Mouse (Mus musculus) forebrain, embryonic 13.5 days (tissue): ENCODE measurements around the gene Epb41. TPM values are rescaled to one million over a fixed set of nuclear protein-coding genes. Genes with fewer than 3 reads are reported as not detected.
A peak's percentile ranks its signal among the peaks of the same experiment; 100 is the strongest.

ENCODE experiments used
- ATAC-seq: fragments of 200-750 bp; cut with Nextera tagmentation; 2 replicates; pipeline ENCODE4 v1.8.0; 2017
- H3K27ac ChIP-seq: fragments of 300-500 bp; sonication (generic); 2 replicates; pipeline ENCODE4 v1.5.1; 2015; ENCODE audit warnings: inconsistent platforms, mild to moderate bottlenecking, moderate library complexity
- H3K27me3 ChIP-seq: fragments of 300-500 bp; sonication (generic); 2 replicates; pipeline ENCODE4 v1.6.1; 2015; ENCODE audit warnings: mild to moderate bottlenecking, inconsistent platforms
- H3K36me3 ChIP-seq: fragments of 300-500 bp; sonication (generic); 2 replicates; pipeline ENCODE4 v1.6.1; 2015; ENCODE audit warnings: mild to moderate bottlenecking, inconsistent platforms; ENCODE audit not compliant: poor library complexity, severe bottlenecking
- H3K4me1 ChIP-seq: fragments of 300-500 bp; sonication (generic); 2 replicates; pipeline ENCODE4 v1.6.1; 2015; ENCODE audit warnings: inconsistent platforms
- H3K4me2 ChIP-seq: fragments of 300-500 bp; sonication (generic); 2 replicates; pipeline ENCODE4 v1.6.1; 2015; ENCODE audit warnings: inconsistent platforms, mild to moderate bottlenecking, moderate library complexity
- H3K4me3 ChIP-seq: fragments of 300-500 bp; sonication (generic); 2 replicates; pipeline ENCODE4 v1.5.1; 2015; ENCODE audit warnings: mild to moderate bottlenecking, inconsistent platforms
- H3K9ac ChIP-seq: fragments of 300-500 bp; sonication (generic); 2 replicates; pipeline ENCODE4 v1.6.1; 2015; ENCODE audit warnings: mild to moderate bottlenecking, inconsistent platforms
- H3K9me3 ChIP-seq: fragments of 300-500 bp; sonication (generic); replicated peaks from 2 replicates; pipeline ENCODE4 v1.6.1; 2016; ENCODE audit warnings: inconsistent platforms
- WGBS: fragments of 180-500 bp; shearing (Covaris S2); methylation state at CpG from one replicate; pipeline ENCODE4 v1.1.7; 2015; 5-methylcytosine and 5-hydroxymethylcytosine counted together
- polyA plus RNA-seq: library from polyadenylated mRNA; unstranded; fragments of >200 nt; fragmentation: Nextera tagmentation; extraction: Ambion mirVana; gene quantifications from 2 replicates; pipeline ENCODE4 v1.2.1, GENCODE M21; 2015

Gene Epb41
- polyA plus RNA-seq = 75.0 and 84.1 TPM in 2 replicates

GRCm38 (mm10) chr4:132074933-132075769 is at the start of gene Epb41:
Gene Epb41 (minus strand): TSS chr4:132075321.
- 1% methylated on average over 46 of the region's 47 CpGs for WGBS
- H3K27me3 ChIP-seq = peaks cover 89% of the 10 kb centered on the region

DNA sequence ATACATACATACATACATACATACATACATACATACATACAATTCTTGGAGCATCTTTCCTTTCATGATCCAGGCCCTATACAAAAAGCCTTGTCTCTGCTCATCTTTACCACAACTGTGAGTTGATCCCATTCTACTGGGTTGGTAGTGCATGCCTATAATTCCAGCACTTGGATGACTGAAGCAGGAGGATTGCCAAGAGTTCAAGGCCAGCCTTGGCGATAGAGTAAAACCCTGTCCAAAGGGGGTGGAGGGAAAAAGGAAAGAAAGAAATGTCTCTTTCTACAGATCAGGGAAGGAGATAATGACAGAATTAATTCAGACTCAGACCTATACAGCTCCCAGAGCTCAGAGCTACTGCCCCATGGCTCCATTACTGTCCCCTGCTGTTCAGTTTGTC is 48.0 kb upstream of the Epb41 start:
- WGBS = 75% methylated on average over 1 of the region's 1 CpGs
- Histone ChIP-seq H3K4me3 (no peak overlapping the region), H3K4me2 (no peak overlapping the region), H3K27ac (no peak overlapping the region), H3K36me3 (no peaks in the 10 kb centered on the region), H3K9me3 (no peaks in the 10 kb centered on the region), H3K4me1 (peaks cover 6% of the 10 kb centered on the region; the same call in 1 of the 2 replicates), H3K9ac (no peak overlapping the region), H3K27me3 (peaks cover 5% of the 10 kb centered on the region)
- no peak for ATAC-seq

More at GRCm38 (mm10) chr4:132074933-132075769, at the start of gene Epb41:
- peaks cover 27% of the 10 kb centered on the region for H3K4me1 ChIP-seq
- peak within 1 kb of the TSS; percentile 97 for H3K4me2 ChIP-seq
- H3K9me3 ChIP-seq = no peaks in the 10 kb centered on the region
- H3K27ac ChIP-seq = no peak within 1 kb of the TSS
- no peaks in the 10 kb centered on the region for H3K36me3 ChIP-seq
- ATAC-seq = peak; percentile 91
- H3K9ac ChIP-seq = peak within 1 kb of the TSS; percentile 68
- peak within 1 kb of the TSS; percentile 53 for H3K4me3 ChIP-seq

- Histone ChIP-seq H3K4me3 (no peak overlapping the region), H3K27me3 (peaks cover 14% of the 10 kb centered on the region), H3K4me1 (no peaks in the 10 kb centered on the region; the same call in 1 of the 2 replicates), H3K36me3 (no peaks in the 10 kb centered on the region), H3K9me3 (no peaks in the 10 kb centered on the region), H3K4me2 (no peak overlapping the region), H3K27ac (no peak overlapping the region), H3K9ac (no peak overlapping the region)
- WGBS = 84% methylated on average over 5 of the region's 5 CpGs
- ATAC-seq = no peak
Observed at GRCm38 (mm10) chr4:132121674-132122073, 46.6 kb upstream of the Epb41 start.

DNA sequence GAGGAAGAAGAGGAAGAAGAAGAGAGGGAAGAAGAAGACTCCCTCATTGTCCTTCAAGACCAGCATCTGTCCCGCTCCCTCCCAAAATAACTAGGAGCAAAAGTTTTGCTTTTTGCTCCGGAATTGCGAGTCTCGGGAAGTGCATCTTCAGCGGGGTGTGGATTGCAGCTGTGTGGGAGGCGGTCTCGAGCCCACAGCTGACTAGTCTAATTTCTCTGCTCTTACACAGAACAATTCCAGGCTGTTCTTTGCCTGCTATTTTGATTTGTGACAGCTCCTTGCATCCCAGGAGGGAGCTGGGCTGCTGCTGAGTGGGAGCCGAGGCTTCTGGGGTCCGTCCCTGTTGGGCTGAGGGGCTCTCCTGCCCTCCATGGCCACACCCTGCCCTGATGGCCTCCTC is 44.4 kb upstream of the Epb41 start:
- no peak overlapping the region for H3K27ac ChIP-seq
- peaks cover 15% of the 10 kb centered on the region for H3K27me3 ChIP-seq
- no peaks in the 10 kb centered on the region; the same call in 1 of the 2 replicates for H3K4me1 ChIP-seq
- no peak overlapping the region for H3K4me3 ChIP-seq
- H3K4me2 ChIP-seq = no peak overlapping the region
- no peaks in the 10 kb centered on the region for H3K36me3 ChIP-seq
- no peaks in the 10 kb centered on the region for H3K9me3 ChIP-seq
- H3K9ac ChIP-seq = no peak overlapping the region
- ATAC-seq = no peak
- 70% methylated on average over 9 of the region's 9 CpGs for WGBS

- H3K36me3 ChIP-seq = no peaks in the 10 kb centered on the region
- peaks cover 27% of the 10 kb centered on the region for H3K27me3 ChIP-seq
- WGBS = 82% methylated on average over 4 of the region's 4 CpGs
- H3K9me3 ChIP-seq = no peaks in the 10 kb centered on the region
- no peak overlapping the region for H3K9ac ChIP-seq
- H3K27ac ChIP-seq = no peak overlapping the region
- peaks cover 8% of the 10 kb centered on the region for H3K4me1 ChIP-seq
- ATAC-seq = no peak
- no peak overlapping the region for H3K4me3 ChIP-seq
- no peak overlapping the region for H3K4me2 ChIP-seq
Observed at GRCm38 (mm10) chr4:132116315-132116714, 41.2 kb upstream of the Epb41 start.

DNA sequence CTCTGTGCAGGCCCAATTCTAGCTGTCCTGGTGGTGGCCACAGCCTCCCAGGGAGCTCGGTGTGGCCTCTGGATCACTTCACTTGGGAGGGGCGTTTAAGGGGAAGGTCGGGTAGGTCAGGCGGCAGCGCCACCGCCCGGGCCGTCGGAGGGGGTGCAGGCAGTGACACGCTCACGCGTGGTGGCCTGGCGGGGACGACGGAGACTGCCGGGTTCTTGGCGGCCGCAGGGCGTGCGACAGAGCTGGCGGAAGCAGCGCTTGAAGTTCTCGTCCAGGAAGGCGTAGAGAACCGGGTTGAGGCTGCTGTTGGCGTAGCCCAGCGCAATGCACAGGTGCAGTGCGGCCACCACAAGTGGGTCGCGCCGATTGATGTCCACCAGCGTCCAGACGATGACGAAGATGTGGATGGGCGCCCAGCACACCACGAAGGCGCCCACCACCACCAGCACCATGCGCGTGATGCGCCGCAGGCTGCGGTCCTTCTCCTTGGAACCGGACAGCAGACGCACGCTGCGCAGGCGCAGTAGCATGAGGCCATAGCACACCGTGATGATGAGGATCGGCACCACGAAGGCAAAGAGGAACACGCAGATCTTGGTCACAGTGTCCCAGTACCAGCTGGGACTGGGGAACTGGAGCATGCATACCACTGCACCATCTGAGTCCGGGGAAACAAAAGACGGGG is 38.4 kb upstream of the Epb41 start:
- ATAC-seq = no peak
- H3K9me3 ChIP-seq = no peaks in the 10 kb centered on the region
- H3K27me3 ChIP-seq = peaks cover 23% of the 10 kb centered on the region; the same call in 1 of the 2 replicates
- H3K4me1 ChIP-seq = peaks cover 18% of the 10 kb centered on the region
- H3K4me3 ChIP-seq = peak overlapping the region; percentile 31
- H3K27ac ChIP-seq = no peak overlapping the region
- H3K9ac ChIP-seq = peak overlapping the region; percentile 21
- H3K36me3 ChIP-seq = no peaks in the 10 kb centered on the region
- peak overlapping the region; percentile 52 for H3K4me2 ChIP-seq
- WGBS = 38% methylated on average over 53 of the region's 53 CpGs

- peaks cover 18% of the 10 kb centered on the region for H3K4me1 ChIP-seq
- H3K9me3 ChIP-seq = no peaks in the 10 kb centered on the region
- H3K4me3 ChIP-seq = no peak overlapping the region
- 10% methylated on average over 4 of the region's 4 CpGs for WGBS
- H3K36me3 ChIP-seq = no peaks in the 10 kb centered on the region
- no peak for ATAC-seq
- H3K9ac ChIP-seq = peak overlapping the region; percentile 16; the same call in 1 of the 2 replicates
- H3K27me3 ChIP-seq = 0 out of 2 replicates have a peak, but pooled peaks cover 12% of the 10 kb centered on the region
- no peak overlapping the region for H3K27ac ChIP-seq
- H3K4me2 ChIP-seq = no peak overlapping the region
Observed at GRCm38 (mm10) chr4:132111227-132111626, 36.1 kb upstream of the Epb41 start.

DNA sequence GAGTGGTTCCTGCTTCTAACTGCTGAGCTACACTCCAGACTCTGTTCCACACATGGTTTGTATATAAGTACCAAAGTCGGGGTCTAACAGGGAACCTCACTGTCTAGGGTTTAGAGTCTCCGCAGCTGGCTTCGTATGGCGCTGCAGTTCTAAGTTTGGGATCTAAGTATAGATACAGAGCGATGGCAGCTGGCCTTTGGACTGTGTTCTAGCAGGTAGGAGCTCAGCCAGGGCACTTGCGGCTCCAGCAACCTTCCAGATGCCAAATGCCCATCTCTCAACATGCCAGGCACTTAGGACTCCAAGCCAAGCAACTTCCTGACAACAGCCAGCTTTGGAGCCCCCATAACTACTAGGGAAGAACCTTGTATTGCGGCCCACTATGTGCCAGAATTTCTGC is 33.1 kb upstream of the Epb41 start:
- 94% methylated on average over 7 of the region's 7 CpGs for WGBS
- H3K27ac ChIP-seq = no peak overlapping the region
- no peak for ATAC-seq
- H3K36me3 ChIP-seq = no peaks in the 10 kb centered on the region
- no peak overlapping the region for H3K4me3 ChIP-seq
- H3K27me3 ChIP-seq = 0 out of 2 replicates have a peak, but pooled peaks cover 4% of the 10 kb centered on the region
- no peak overlapping the region for H3K4me2 ChIP-seq
- H3K4me1 ChIP-seq = peaks cover 18% of the 10 kb centered on the region
- H3K9ac ChIP-seq = no peak overlapping the region
- H3K9me3 ChIP-seq = no peaks in the 10 kb centered on the region

DNA sequence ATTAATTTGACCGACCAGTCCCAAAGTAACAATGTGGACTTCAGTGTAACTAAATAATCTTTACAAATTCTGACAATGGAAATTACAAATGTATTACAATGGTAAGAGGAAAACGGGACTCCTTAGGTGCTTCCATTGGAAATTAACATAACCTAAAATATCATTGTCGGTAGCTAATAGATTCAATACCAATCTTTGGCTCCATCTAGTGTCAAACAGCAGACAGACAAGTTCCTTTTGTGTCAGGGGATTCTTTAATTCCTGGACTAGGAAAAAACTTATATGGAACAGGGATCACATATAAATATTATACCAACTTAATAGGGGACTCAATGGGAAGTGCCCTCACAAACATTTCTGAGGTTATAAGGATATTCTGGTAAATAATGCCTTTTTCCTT is 26.0 kb upstream of the Epb41 start:
- Histone ChIP-seq H3K4me3 (no peak overlapping the region), H3K27me3 (no peaks in the 10 kb centered on the region), H3K4me2 (no peak overlapping the region), H3K9me3 (no peaks in the 10 kb centered on the region), H3K9ac (no peak overlapping the region), H3K36me3 (no peaks in the 10 kb centered on the region), H3K4me1 (no peaks in the 10 kb centered on the region), H3K27ac (no peak overlapping the region)
- WGBS = 38% methylated on average over 3 of the region's 3 CpGs
- no peak for ATAC-seq

GRCm38 (mm10) chr4:132099548-132099947 is 24.4 kb upstream of the Epb41 start:
- H3K27ac ChIP-seq = no peak overlapping the region
- H3K9ac ChIP-seq = no peak overlapping the region
- no peak for ATAC-seq
- H3K4me2 ChIP-seq = no peak overlapping the region
- H3K4me3 ChIP-seq = no peak overlapping the region
- no peaks in the 10 kb centered on the region for H3K36me3 ChIP-seq
- no peaks in the 10 kb centered on the region for H3K4me1 ChIP-seq
- 72% methylated on average over 5 of the region's 5 CpGs for WGBS
- H3K9me3 ChIP-seq = no peaks in the 10 kb centered on the region
- no peaks in the 10 kb centered on the region for H3K27me3 ChIP-seq

DNA sequence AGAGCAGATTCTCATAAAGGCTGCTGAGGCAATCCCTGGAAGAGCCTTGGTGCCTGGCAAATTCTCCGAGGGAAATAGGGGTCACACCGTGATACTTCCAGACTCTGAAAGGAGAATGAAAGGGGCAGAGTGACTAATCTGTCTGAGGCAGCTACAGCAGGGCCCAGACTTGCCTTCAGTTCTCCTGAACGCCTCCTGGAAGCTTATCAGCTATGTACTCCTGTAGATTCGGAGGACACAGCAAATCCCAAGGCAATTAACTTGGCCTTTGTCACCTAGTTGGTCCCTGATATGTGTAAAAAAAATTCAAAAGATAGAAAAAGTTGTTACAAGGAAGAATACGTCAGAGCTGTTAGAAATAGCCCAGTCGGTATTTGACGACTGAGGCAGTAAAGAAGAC is 19.9 kb upstream of the Epb41 start:
- H3K4me2 ChIP-seq = no peak overlapping the region
- no peaks in the 10 kb centered on the region for H3K4me1 ChIP-seq

GRCm38 (mm10) chr4:132093928-132094327 is 18.8 kb upstream of the Epb41 start:
- Histone ChIP-seq H3K27me3 (0 out of 2 replicates have a peak, but pooled peaks cover 2% of the 10 kb centered on the region), H3K27ac (no peak overlapping the region), H3K4me1 (no peaks in the 10 kb centered on the region), H3K4me2 (no peak overlapping the region), H3K9ac (no peak overlapping the region), H3K4me3 (no peak overlapping the region), H3K9me3 (no peaks in the 10 kb centered on the region), H3K36me3 (no peaks in the 10 kb centered on the region)
- ATAC-seq = no peak
- 91% methylated on average over 5 of the region's 5 CpGs for WGBS

More for the DNA sequence above, 19.9 kb upstream of the Epb41 start:
- ATAC-seq = no peak
- H3K9me3 ChIP-seq = no peaks in the 10 kb centered on the region
- 75% methylated on average over 7 of the region's 7 CpGs for WGBS
- H3K27me3 ChIP-seq = 0 out of 2 replicates have a peak, but pooled peaks cover 2% of the 10 kb centered on the region
- H3K27ac ChIP-seq = no peak overlapping the region
- no peak overlapping the region for H3K4me3 ChIP-seq
- H3K9ac ChIP-seq = no peak overlapping the region
- H3K36me3 ChIP-seq = no peaks in the 10 kb centered on the region
